Mouse (Mus musculus): ENCODE measurements at regions not wholly inside any gene's neighbourhood (a gene's known extent, or its start where the extent isn't known, plus 50 kb on each side); places are given as distances from the start of the nearest gene placed in this dataset.

- Histone ChIP-seq H3K4me2 (replicated peaks) (no peak overlapping the region), H3K9me3 (replicated peaks) (no peaks in the 10 kb centered on the region), H3K9ac (no peak overlapping the region), H3K4me3 (no peak overlapping the region), H3K4me1 (no peaks in the 10 kb centered on the region), H3K36me3 (no peaks in the 10 kb centered on the region), H3K27ac (no peak overlapping the region), H3K27me3 (no peaks in the 10 kb centered on the region)
- whole genome bisulfite sequencing = 90% methylated on average over 5 of the region's 5 CpGs
- no peak for ATAC-seq (ENCODE audit: low FRiP score)
Observed at GRCm38 (mm10) chr5:133927054-133927453, 172.5 kb upstream of the Castor2 start.

DNA sequence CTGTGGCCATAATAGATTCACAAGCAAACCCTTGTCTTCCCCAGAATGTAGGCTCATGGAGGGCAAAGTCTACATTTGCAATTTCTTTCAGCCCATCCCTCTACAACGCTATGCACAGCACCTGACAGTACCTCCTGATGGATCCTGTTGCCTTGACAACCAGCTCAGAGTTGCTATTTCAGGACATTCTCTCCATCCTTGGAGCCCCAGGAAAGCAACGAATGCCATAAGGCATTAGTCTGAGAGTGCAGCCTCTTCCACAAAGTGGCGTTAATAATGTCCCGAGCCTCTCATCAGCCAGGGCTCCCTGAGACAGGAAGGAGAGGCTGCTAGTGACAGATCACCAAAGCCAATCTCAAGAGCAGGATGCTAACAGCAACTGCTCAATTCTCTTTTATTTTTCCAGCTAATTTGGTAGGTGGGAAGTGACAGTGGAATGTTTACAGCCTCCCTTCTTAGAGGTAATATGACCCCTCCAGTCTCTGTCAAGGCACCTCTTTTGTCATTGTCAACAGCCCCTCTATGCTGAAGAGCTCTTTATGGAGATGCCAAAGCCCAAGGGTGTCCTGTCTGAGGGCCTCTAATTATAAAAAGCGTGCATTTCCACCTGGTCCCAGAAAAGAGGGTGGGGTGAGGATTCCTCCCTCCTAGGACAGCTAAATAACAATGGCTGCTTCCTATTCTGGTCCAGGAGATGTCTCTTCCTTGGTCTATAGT, 174.2 kb upstream of the Castor2 start:
- Histone ChIP-seq H3K27me3 (no peaks in the 10 kb centered on the region), H3K36me3 (no peaks in the 10 kb centered on the region), H3K4me1 (no peaks in the 10 kb centered on the region), H3K9ac (no peak overlapping the region), H3K4me3 (no peak overlapping the region), H3K9me3 (replicated peaks) (no peaks in the 10 kb centered on the region), H3K4me2 (replicated peaks) (no peak overlapping the region), H3K27ac (peak overlapping the region; percentile 53)
- ATAC-seq (ENCODE audit: low FRiP score) = peak; percentile 63; the same call in 1 of the 2 replicates
- 32% methylated on average over 5 of the region's 5 CpGs for WGBS

DNA sequence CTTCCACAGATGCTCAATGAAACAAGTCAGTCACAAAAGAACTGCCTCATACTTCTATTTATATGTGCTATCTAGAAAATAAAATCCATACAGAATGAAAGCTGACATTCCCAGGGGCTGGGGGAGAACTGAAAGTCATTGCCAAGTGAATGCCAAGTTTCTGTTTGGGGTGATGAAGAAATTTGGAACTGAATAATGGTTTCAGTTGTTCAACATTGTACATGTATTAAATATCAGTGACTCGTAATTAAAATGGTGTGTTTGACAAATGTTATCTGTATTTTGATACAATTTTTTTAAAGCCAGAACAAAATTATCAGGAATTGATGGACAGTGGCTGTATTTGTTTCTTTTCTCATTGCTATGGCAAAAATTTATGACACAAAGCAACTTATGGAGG, 177.3 kb upstream of the Castor2 start:
- H3K4me2 ChIP-seq (replicated peaks) = no peak overlapping the region
- no peaks in the 10 kb centered on the region for H3K27me3 ChIP-seq
- no peak for ATAC-seq (ENCODE audit: low FRiP score)
- no peak overlapping the region for H3K9ac ChIP-seq
- H3K4me1 ChIP-seq = no peaks in the 10 kb centered on the region
- H3K27ac ChIP-seq = no peak overlapping the region
- no peaks in the 10 kb centered on the region for H3K9me3 ChIP-seq (replicated peaks)
- 90% methylated on average over 1 of the region's 1 CpGs for WGBS
- H3K4me3 ChIP-seq = no peak overlapping the region
- no peaks in the 10 kb centered on the region for H3K36me3 ChIP-seq

- Histone ChIP-seq H3K4me2 (replicated peaks) (no peak overlapping the region), H3K36me3 (no peaks in the 10 kb centered on the region), H3K4me1 (peaks cover 2% of the 10 kb centered on the region; the same call in 1 of the 2 replicates), H3K27me3 (no peaks in the 10 kb centered on the region), H3K4me3 (no peak overlapping the region), H3K9ac (no peak overlapping the region), H3K27ac (no peak overlapping the region), H3K9me3 (replicated peaks) (no peaks in the 10 kb centered on the region)
- ATAC-seq (ENCODE audit: low FRiP score) = no peak
Observed at GRCm38 (mm10) chr5:133915734-133916550, 183.6 kb upstream of the Castor2 start.

GRCm38 (mm10) chr5:133907442-133907841, 192.1 kb upstream of the Castor2 start:
- no peak for ATAC-seq (ENCODE audit: low FRiP score)
- Histone ChIP-seq H3K4me1 (no peaks in the 10 kb centered on the region), H3K9ac (no peak overlapping the region), H3K27me3 (no peaks in the 10 kb centered on the region), H3K4me2 (replicated peaks) (no peak overlapping the region), H3K4me3 (no peak overlapping the region), H3K36me3 (no peaks in the 10 kb centered on the region), H3K27ac (no peak overlapping the region), H3K9me3 (replicated peaks) (no peaks in the 10 kb centered on the region; the same call in none of the 2 replicates)
- 77% methylated on average over 3 of the region's 3 CpGs for WGBS

GRCm38 (mm10) chr5:133898025-133898598, 201.4 kb upstream of the Castor2 start:
- Histone ChIP-seq H3K27ac (no peak overlapping the region), H3K4me3 (no peak overlapping the region), H3K27me3 (0 out of 2 replicates have a peak, but pooled peaks cover 4% of the 10 kb centered on the region), H3K9me3 (replicated peaks) (0 out of 2 replicates have a peak, but pooled peaks cover 4% of the 10 kb centered on the region), H3K4me2 (replicated peaks) (no peak overlapping the region), H3K36me3 (no peaks in the 10 kb centered on the region), H3K9ac (no peak overlapping the region), H3K4me1 (no peaks in the 10 kb centered on the region)
- WGBS = 72% methylated on average over 4 of the region's 4 CpGs
- ATAC-seq (ENCODE audit: low FRiP score) = no peak

DNA sequence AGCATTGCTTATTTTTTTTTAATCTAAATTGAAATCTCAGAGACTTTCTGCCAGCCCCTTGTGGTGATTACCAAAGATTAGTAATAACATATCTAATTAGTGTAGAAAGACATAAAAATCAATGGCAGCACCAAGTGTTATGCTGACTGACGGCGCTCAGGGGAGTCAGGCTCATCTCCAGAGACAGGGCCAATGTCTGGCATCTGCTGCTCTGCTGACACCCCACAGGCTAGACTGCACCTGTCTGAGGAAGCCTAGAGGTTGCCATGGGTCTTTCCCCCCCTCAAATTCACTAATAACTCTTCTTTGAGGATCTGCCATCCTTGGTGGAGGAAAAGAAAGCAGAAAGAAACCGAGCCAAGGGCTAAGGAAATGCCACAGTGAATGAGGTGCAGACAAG, 208.8 kb upstream of the Castor2 start:
- no peak for ATAC-seq (ENCODE audit: low FRiP score)
- Histone ChIP-seq H3K9ac (no peak overlapping the region), H3K27ac (no peak overlapping the region), H3K4me2 (replicated peaks) (no peak overlapping the region), H3K9me3 (replicated peaks) (no peaks in the 10 kb centered on the region), H3K36me3 (no peaks in the 10 kb centered on the region), H3K27me3 (peaks cover 4% of the 10 kb centered on the region; the same call in 1 of the 2 replicates), H3K4me3 (no peak overlapping the region), H3K4me1 (peaks cover 3% of the 10 kb centered on the region)
- WGBS = 80% methylated on average over 3 of the region's 3 CpGs

DNA sequence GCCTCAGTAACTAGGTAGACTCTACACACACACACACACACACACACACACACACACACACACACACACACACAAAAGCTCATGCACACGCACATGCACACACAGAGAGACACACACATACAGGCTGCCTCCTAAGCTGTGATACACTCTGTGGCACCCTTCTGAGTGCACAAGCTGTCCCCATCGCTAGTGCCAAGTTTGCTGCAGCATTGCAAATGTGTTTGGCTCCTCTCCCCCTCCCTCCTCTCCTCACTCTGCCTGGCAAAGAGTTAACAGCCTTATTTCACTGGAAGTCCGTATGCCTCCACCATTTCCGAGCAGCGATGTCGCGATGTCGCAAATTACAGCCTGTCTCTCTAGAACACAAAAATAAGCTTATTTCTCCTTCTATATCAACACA, 209.7 kb upstream of the Castor2 start:
- H3K27ac ChIP-seq = no peak overlapping the region

GRCm38 (mm10) chr5:133885507-133885906, 214.0 kb upstream of the Castor2 start:
- Histone ChIP-seq H3K27me3 (peaks cover 8% of the 10 kb centered on the region), H3K4me2 (replicated peaks) (no peak overlapping the region), H3K4me1 (peaks cover 16% of the 10 kb centered on the region), H3K27ac (peak overlapping the region; percentile 70), H3K9me3 (replicated peaks) (no peaks in the 10 kb centered on the region), H3K36me3 (no peaks in the 10 kb centered on the region), H3K4me3 (no peak overlapping the region), H3K9ac (no peak overlapping the region)
- ATAC-seq (ENCODE audit: low FRiP score) = peak; percentile 26; the same call in 1 of the 2 replicates
- whole genome bisulfite sequencing = 88% methylated on average over 5 of the region's 5 CpGs

More for the DNA sequence above, 209.7 kb upstream of the Castor2 start:
- H3K9ac ChIP-seq = no peak overlapping the region
- H3K27me3 ChIP-seq = peaks cover 4% of the 10 kb centered on the region; the same call in 1 of the 2 replicates
- no peak overlapping the region for H3K4me2 ChIP-seq (replicated peaks)
- 77% methylated on average over 8 of the region's 8 CpGs for WGBS
- no peaks in the 10 kb centered on the region for H3K9me3 ChIP-seq (replicated peaks)
- no peaks in the 10 kb centered on the region for H3K36me3 ChIP-seq
- H3K4me1 ChIP-seq = peaks cover 12% of the 10 kb centered on the region
- no peak overlapping the region for H3K4me3 ChIP-seq
- ATAC-seq (ENCODE audit: low FRiP score) = no peak

GRCm38 (mm10) chr5:133885016-133885415, 214.5 kb upstream of the Castor2 start:
- 9% methylated on average over 6 of the region's 6 CpGs for WGBS
- no peak overlapping the region for H3K4me2 ChIP-seq (replicated peaks)
- peak overlapping the region; percentile 70 for H3K27ac ChIP-seq

DNA sequence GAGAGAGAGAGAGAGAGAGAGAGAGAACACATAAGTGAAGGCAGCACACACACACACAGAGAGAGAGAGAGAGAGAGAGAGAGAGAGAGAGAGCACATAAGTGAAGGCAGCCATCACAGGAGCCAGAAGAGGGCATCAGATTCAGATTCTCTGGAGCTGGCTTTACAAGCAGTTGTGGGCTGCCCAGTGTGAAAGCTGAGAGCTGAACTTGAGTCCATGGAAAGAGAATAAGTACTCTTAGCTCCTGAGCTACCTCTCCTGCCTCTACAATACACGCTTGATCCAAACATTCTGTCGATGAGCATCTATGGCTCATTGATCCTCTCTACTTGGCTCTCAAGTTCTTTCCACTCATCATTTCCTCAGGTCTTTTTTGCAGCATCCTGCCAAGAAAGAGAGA, 214.9 kb upstream of the Castor2 start:
- no peaks in the 10 kb centered on the region for H3K36me3 ChIP-seq
- no peak overlapping the region for H3K4me2 ChIP-seq (replicated peaks)
- H3K9me3 ChIP-seq (replicated peaks) = no peaks in the 10 kb centered on the region
- peak overlapping the region; percentile 66; the same call in 1 of the 2 replicates for H3K27ac ChIP-seq
- peaks cover 16% of the 10 kb centered on the region for H3K4me1 ChIP-seq
- ATAC-seq (ENCODE audit: low FRiP score) = peak; percentile 26; the same call in 1 of the 2 replicates
- 28% methylated on average over 2 of the region's 2 CpGs for WGBS
- H3K4me3 ChIP-seq = no peak overlapping the region
- peaks cover 4% of the 10 kb centered on the region for H3K27me3 ChIP-seq
- H3K9ac ChIP-seq = no peak overlapping the region

More at GRCm38 (mm10) chr5:133885016-133885415, 214.5 kb upstream of the Castor2 start:
- peak; percentile 93 for ATAC-seq (ENCODE audit: low FRiP score)
- H3K27me3 ChIP-seq = peaks cover 8% of the 10 kb centered on the region
- no peak overlapping the region for H3K9ac ChIP-seq
- H3K9me3 ChIP-seq (replicated peaks) = no peaks in the 10 kb centered on the region
- H3K4me1 ChIP-seq = peaks cover 16% of the 10 kb centered on the region
- H3K4me3 ChIP-seq = no peak overlapping the region
- no peaks in the 10 kb centered on the region for H3K36me3 ChIP-seq

GRCm38 (mm10) chr5:133844483-133844882, 255.0 kb upstream of the Castor2 start:
- Histone ChIP-seq H3K27me3 (0 out of 2 replicates have a peak, but pooled peaks cover 3% of the 10 kb centered on the region), H3K4me3 (no peak overlapping the region), H3K4me1 (0 out of 2 replicates have a peak, but pooled peaks cover 2% of the 10 kb centered on the region), H3K4me2 (replicated peaks) (no peak overlapping the region), H3K36me3 (no peaks in the 10 kb centered on the region), H3K9ac (no peak overlapping the region), H3K9me3 (replicated peaks) (no peaks in the 10 kb centered on the region), H3K27ac (no peak overlapping the region)
- WGBS = 37% methylated on average over 10 of the region's 10 CpGs
- ATAC-seq (ENCODE audit: low FRiP score) = peak; percentile 71; the same call in 1 of the 2 replicates
